ENCODE assay signal across 1 mouse cellular context in the genomic region with DNA sequence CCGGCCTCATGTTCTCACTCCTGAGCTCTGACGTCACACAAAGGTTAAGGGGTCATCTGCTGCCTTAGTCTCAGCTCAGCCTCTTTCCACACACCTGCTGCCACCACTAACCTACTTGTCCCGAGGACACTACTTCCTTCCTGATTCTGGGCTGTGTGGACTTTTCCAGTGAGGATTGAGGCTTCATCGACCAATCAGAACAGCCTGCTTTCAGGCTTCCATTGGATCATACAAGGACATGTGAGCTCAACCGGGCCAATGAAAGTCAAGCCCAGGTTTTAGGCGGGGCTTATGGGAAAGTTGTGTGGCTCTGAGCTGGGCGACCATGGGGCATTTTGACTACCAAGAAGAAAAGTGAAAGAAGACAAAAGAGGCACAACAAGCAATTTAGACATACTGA.
TF ChIP-seq lines count a peak whose summit lies in the region.

No protein-coding gene starts in this region.

TF ChIP-seq in MEL, 35 proteins besides CTCF, POLR2A, EP300 and RAD21 (continued from another document):
- TF ChIP-seq ETS1 (IDR thresholded peaks at IDR 0.05; ENCODE audit: low read depth, low read length) (no peak), MYB (IDR thresholded peaks at IDR 0.05; ENCODE audit: low read depth, low read length) (no peak), NELFE (IDR thresholded peaks at IDR 0.05; ENCODE audit: low read depth, low read length) (peak; percentile 68), JUND (IDR thresholded peaks at IDR 0.05; ENCODE audit: low read depth, low read length) (no peak), MEF2A (IDR thresholded peaks at IDR 0.05; ENCODE audit: extremely low read depth, insufficient replicate concordance, low read depth, low read length, poor library complexity, severe bottlenecking) (no peak), USF2 (IDR thresholded peaks at IDR 0.05; ENCODE audit: borderline replicate concordance in 1 of 2, insufficient read depth in 1 of 2, low read depth in 1 of 2, low read length in 2 of 2) (peak in 1 of 2 experiments; percentile 86; a peak in 2 of 4 replicates), HCFC1 (IDR thresholded peaks at IDR 0.05; ENCODE audit: low read depth, low read length) (peak; percentile 63), SIN3A (IDR thresholded peaks at IDR 0.05; ENCODE audit: low read length) (peak; percentile 63), CHD1 (IDR thresholded peaks at IDR 0.05; ENCODE audit: low read depth, low read length) (no peak), RCOR1 (IDR thresholded peaks at IDR 0.05; ENCODE audit: low read depth, low read length) (no peak), MYC (IDR thresholded peaks at IDR 0.05; ENCODE audit: low read depth, low read length) (no peak), MXI1 (IDR thresholded peaks at IDR 0.05; ENCODE audit: low read depth, low read length) (peak; percentile 28; the same call in 1 of the 2 replicates), ELF1 (IDR thresholded peaks at IDR 0.05; ENCODE audit: low read depth, low read length) (peak; percentile 91), MAX (IDR thresholded peaks at IDR 0.05; ENCODE audit: low read length) (peak; percentile 76), ZC3H11A (IDR thresholded peaks at IDR 0.05; ENCODE audit: low read depth, low read length) (no peak), TAL1 (IDR thresholded peaks at IDR 0.05; ENCODE audit: low read length) (no peak), POLR2AphosphoS2 (IDR thresholded peaks at IDR 0.05; ENCODE audit: low read length) (peak; percentile 91), UBTF (IDR thresholded peaks at IDR 0.05; ENCODE audit: borderline replicate concordance, insufficient read depth, low read depth, low read length) (no peak), POLR2AphosphoS5 (IDR thresholded peaks at IDR 0.05; ENCODE audit: borderline replicate concordance, low read depth, low read length) (no peak), CHD2 (IDR thresholded peaks at IDR 0.05; ENCODE audit: low read length) (peak; percentile 23; the same call in 1 of the 2 replicates), MAFK (IDR thresholded peaks at IDR 0.05; ENCODE audit: borderline replicate concordance, low read depth, low read length) (no peak), NRF1 (IDR thresholded peaks at IDR 0.05; ENCODE audit: insufficient read depth, low read depth, low read length, poor library complexity, severe bottlenecking) (no peak), E2F4 (IDR thresholded peaks at IDR 0.05; ENCODE audit: borderline replicate concordance, low read depth, low read length) (no peak), GABPA (IDR thresholded peaks at IDR 0.05; ENCODE audit: low read depth, low read length) (no peak), KAT2A (conservative IDR thresholded peaks at IDR 0.05; ENCODE audit: low read depth, low read length) (no peak), TCF12 (IDR thresholded peaks at IDR 0.05; ENCODE audit: low read depth, low read length) (0 out of 2 replicates have a peak, but pooled peaks have one; percentile 9), USF1 (IDR thresholded peaks at IDR 0.05; ENCODE audit: low read depth, low read length) (peak; percentile 97), ZKSCAN1 (IDR thresholded peaks at IDR 0.05; ENCODE audit: low read depth, low read length) (no peak), GATA1 (IDR thresholded peaks at IDR 0.05; ENCODE audit: low read depth, low read length) (no peak), SMC3 (IDR thresholded peaks at IDR 0.05; ENCODE audit: low read depth, low read length) (no peak), MAZ (IDR thresholded peaks at IDR 0.05; ENCODE audit: low read depth, low read length) (no peak)
